Mouse (Mus musculus): Measurements from ENCODE around the gene Mstn.

The Mstn gene

DNA sequence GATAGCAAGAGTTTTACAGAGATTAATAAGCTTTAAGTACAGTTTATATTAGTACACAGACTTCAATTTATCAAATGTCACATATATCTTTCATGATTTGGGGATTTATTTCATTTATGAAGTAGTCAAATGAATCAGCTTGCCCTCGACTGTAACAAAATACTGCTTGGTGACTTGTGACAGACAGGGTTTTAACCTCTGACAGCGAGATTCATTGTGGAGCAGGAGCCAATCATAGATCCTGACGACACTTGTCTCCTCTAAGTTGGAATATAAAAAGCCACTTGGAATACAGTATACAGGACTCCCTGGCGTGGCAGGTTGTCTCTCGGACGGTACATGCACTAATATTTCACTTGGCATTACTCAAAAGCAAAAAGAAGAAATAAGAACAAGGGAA lies at the start of gene Mstn:
Gene Mstn (plus strand): TSS at position 301 of the 400 bp plus-strand sequence.
- no peak for DNase-seq (ENCODE audit: low spot score)

DNA sequence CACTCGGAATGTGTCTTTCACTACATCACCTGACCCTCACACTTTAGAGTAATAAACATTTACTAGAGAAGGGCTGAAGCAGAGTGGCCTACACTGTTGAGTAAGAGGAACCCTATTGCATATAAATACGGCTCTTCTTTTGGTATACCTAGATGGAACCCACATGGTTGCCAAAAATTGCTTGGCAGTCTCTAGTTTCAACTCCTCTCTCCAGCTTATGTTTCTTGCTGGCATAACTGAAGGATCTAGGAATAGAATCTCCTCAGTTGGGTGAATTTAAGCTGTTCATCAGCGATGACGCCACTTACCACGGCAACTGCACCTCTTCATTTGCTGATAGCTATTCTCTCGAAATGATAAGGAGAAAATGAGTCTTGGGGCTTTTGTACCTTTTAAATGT lies 46.7 kb upstream of the Mstn start:
- no peak for DNase-seq (ENCODE audit: low spot score)

DNA sequence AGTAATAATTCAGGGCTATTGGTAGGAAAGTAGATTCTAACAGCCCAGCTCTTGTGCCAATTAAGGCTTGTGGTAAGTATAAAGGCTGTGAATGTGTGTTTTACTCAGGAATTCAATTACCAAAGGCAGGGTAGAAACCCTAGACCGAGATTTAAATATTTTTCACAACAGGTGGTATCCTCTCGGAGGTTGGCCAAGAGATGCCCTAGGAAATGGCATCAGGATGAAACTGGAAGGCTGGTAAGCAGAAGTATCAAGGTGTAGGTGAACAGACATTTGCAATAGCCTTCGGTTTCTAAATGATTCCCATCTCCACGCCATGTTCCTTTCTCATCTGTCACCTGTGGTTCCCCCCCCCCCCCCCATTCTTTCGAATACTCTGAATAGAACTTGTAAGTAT lies 45.8 kb upstream of the Mstn start:
- DNase-seq (ENCODE audit: low spot score): no peak

DNA sequence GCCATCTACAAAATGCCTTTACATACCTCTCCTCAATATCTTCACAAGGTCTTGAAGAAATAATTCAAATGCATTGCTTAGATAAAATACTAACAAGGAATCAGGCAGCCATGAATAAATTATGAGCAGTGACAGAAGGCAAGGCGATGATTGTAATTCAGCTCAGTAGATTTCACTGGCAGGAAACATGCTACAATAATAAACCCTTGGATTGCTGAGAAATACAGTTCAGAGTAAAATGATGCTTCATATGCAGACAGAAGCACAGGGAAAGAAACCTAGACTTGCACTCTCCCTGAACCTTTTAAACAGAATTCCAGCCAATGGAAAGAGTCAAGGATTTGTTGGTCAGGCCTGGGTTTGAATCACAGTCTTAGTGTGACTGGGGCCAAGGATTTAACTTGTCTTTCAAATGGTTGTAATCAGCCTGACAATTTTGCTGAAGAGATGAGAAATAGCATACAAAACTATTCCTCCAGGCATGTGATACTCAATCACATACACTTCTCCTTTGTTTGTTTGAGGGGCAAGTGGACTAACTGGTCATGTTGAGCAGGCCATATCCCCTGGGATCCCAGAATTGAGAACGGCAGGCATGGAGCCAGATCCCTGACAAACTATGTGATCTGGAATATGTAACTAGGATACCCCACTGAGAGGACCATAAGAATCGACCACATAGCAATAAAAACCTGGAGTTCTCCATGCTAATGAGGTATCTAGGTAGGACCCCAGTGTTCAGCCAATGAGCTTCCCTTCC lies 42.5 kb upstream of the Mstn start:
- DNase-seq (ENCODE audit: low spot score): peak; percentile 12

DNA sequence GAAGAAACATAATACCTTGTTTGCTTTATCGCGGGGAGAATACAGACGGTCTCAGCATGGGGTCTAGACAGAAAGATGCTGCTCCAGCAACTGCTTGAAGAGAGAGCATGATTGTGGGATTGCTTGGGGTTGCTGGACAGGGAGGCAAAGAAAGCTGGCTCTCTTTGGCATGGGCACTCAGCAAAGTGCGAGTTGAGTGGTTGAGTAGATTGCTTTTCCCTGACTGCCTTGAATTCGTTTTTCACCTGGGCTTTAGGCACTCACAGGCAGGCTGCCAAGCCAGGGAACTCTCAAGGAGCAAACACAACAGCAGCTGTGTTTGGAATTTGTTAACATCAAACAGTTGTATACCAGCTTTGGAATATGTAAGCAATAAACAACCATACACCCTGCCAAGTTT lies 41.4 kb upstream of the Mstn start, which contains the start of gene 1700019D03Rik:
Gene 1700019D03Rik (minus strand): TSS at position 101 of the 400 bp plus-strand sequence.
- no peak for DNase-seq (ENCODE audit: low spot score)

DNA sequence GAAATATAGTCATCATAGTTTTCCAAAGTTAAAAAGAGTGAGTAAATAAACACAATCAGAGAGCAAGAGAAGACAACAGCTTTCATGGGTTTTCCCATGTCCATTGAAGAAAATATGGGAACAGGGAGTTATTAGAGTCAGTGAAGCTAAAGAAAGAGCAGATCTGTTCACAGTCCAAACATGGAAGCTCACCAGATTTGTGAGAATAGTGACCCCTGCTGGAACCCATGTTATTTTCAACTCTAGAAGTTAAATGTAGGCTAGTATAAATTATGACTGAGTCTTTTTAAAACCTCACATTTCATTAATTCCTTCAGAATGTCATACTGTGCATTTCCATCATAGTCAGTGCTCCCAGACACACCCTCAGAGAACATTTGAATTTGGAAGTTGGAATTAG lies 28.9 kb upstream of the Mstn start:
- DNase-seq (ENCODE audit: low spot score): peak; percentile 54

DNA sequence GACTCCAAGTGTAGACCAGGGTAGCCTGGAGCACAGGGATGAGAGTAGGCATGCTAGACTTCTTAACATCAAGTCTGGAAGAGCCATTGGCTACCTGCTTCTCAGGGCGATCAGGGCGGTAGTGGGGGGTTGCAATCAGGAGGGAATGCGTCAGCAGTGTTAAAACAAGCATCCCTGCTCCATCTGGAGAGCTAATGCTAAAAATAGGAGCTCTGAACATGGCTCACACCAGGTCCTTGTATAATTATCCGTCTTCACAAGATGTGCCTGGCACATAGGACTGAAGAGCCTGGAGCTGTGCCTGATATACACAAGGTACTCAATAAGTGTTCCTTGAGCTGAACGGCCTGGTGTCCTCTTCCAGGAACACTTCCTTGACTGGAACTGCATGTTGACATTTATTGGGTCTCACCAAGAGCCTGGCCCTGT lies 24.0 kb upstream of the Mstn start:
- no peak for DNase-seq (ENCODE audit: low spot score)

DNA sequence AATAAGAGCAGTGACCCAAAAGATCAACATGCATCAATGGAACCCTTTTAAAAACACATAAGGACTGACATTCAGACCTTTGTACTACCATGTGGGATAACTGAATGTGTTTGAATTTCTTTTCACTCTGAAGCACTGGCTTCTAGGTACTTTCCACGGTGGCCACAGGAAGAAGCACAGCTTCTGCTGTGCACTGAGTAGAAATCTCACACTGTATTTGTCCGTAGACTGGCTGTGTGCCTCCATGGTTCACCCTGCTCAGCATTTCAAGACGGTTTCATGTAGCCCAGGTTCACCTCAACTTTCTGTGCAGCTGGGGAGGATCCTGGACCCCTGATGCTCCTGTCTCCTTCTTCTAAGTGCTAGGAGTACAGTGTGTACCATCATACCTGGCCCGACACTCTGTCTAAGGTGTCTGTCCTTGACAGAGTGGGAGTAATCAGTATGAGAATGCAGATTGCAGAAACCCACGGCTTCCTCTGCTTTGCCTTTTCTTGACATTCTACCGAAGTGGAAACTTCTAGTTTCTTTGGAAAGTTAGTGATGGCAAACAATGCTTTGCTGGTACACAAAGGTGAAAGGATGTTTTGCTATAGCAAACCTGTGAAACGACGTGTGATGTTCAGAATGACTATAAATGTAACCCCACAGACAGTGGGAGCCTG lies 11.5 kb upstream of the Mstn start:
- DNase-seq (ENCODE audit: low spot score): no peak

DNA sequence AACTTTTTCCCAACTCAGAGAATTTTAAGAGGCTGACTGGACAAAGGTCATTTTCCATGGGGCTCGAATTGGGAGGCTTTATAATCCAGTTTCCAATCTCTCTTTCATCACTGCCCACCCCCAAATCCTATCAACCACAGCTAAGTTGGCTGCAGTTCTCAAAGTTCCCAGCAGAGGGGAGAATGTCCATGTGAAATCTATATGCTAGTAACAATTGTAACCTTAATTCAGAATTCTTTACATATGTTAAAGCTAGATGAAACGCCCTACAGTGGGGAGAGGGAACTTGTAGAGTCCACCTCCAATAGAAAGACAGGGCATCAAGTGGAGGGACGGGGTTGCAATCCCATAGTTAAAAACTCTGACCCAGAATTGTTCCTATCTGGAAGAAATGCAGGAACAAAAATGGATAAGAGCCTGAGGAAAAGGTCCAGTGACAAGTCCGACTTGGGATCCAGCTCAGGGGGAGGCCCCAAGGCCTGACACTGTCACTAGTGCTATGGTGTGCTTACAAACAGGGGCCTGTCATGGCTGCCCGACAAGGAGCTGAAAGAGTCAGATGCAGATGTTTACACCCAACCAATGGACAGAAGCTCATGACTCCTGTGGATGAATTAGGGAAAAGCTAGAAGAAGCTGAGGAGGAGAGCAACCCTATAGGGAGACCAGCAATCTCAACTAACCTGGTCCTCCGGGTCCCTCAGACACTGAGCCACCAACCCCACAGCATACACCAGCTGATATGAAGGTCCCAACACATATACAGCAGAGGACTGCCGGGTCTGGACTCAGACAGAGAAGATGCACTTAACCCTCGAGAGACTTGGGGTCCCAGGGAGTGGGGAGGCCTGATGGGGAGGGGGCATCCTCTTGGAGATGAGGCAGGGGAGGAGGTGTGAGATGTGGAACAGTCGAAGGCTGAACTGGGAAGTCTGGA lies 8.1 kb upstream of the Mstn start:
- peak; percentile 71 for DNase-seq (ENCODE audit: low spot score)

- no peak for DNase-seq (ENCODE audit: low spot score)
These were observed 2.3 kb upstream of the Mstn start for GRCm38 (mm10) chr1:53059106-53059505.

- no peak for DNase-seq (ENCODE audit: low spot score)
These were observed 941 bp upstream of the Mstn start for GRCm38 (mm10) chr1:53060499-53060898.

GRCm38 (mm10) chr1:53061871-53062608 lies 600 bp downstream of the Mstn start:
- DNase-seq (ENCODE audit: low spot score): peak; percentile 24

GRCm38 (mm10) chr1:53063921-53064320 lies 2.5 kb downstream of the Mstn start:
- DNase-seq (ENCODE audit: low spot score): no peak

GRCm38 (mm10) chr1:53069726-53070514 lies 8.5 kb downstream of the Mstn start:
- DNase-seq (ENCODE audit: low spot score): no peak

DNA sequence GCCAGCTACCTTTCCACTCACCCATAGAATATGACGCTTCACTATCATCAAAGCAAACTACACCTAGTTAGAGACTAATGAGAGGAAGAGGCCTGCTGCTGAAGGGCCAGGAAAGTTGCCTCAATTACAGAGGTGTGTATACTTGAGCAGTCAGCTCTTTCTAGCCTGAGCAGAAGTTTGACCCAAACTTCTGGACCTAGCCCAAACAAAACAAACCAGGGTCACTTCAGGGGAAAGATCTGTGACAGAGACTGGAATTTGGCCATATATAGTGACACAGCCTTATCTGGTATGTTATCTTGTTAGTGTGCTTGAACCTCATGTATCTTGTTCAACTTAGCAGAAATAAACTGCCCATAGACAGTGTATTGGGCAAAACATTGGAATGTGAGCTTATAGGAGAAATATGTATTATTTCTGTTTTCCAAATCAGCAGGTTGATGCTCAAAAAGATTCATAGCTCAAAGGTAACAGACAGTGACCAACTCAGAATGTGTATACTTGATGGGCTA lies 9.3 kb downstream of the Mstn start:
- DNase-seq (ENCODE audit: low spot score): no peak

GRCm38 (mm10) chr1:53076656-53077055 lies 15.2 kb downstream of the Mstn start:
- DNase-seq (ENCODE audit: low spot score): no peak

- no peak for DNase-seq (ENCODE audit: low spot score)
These were observed 18.4 kb downstream of the Mstn start for GRCm38 (mm10) chr1:53079876-53080275.

- no peak for DNase-seq (ENCODE audit: low spot score)
These were observed 19.2 kb downstream of the Mstn start for GRCm38 (mm10) chr1:53080603-53081002.

- no peak for DNase-seq (ENCODE audit: low spot score)
These were observed 23.8 kb downstream of the Mstn start for GRCm38 (mm10) chr1:53085256-53085655.

DNA sequence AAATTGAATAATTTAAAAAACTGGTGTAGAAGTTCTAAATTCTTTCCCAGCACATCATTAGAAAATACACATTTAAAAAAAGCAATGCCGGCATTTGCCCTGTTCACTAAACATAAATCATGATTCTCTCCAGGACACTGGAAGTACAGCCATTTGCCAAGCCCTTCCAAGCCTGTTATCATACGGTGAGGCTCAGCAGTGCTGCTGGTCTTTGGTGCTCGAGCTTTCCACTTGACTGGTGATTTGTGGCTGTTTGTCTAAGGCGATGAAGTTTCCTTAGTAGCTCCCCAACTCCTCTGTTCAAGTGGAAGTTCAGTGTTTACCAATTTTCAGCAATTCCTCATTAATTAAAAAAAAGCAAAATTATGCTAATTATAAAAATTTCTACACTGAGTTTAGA lies 24.6 kb downstream of the Mstn start:
- no peak for DNase-seq (ENCODE audit: low spot score)

DNA sequence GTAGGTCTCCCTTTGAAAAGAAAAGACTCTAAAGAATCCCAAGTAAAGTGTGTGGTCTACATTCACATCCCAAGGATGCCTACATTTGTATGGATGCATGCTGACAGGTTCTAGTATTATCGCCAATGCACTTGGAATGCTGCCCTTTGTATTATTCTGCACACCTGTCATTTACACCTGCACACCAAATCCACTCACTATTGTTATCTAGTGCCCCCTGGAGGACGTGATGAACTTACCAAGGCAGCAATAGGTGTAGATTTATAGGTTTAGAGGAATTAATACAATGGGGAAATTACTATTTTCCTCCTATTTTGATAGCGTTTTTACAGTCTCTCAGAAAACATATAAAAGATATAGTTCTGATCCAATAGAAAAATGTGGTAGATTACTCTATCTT lies 31.7 kb downstream of the Mstn start:
- DNase-seq (ENCODE audit: low spot score): no peak
